Mouse (Mus musculus): Measurements from ENCODE around the gene Baiap2l2. TPM values are rescaled to one million over a fixed set of nuclear protein-coding genes. Genes with fewer than 3 reads are reported as not detected.
"Not testable (repeated sequence)": the region's sequence is repeated elsewhere in the genome, so short reads cannot be mapped to it uniquely, and the experiment has no call there.

Gene Baiap2l2
- total and polyA plus RNA-seq, 3 experiments = 0.78 to 2.9 (median 0.84) TPM

DNA sequence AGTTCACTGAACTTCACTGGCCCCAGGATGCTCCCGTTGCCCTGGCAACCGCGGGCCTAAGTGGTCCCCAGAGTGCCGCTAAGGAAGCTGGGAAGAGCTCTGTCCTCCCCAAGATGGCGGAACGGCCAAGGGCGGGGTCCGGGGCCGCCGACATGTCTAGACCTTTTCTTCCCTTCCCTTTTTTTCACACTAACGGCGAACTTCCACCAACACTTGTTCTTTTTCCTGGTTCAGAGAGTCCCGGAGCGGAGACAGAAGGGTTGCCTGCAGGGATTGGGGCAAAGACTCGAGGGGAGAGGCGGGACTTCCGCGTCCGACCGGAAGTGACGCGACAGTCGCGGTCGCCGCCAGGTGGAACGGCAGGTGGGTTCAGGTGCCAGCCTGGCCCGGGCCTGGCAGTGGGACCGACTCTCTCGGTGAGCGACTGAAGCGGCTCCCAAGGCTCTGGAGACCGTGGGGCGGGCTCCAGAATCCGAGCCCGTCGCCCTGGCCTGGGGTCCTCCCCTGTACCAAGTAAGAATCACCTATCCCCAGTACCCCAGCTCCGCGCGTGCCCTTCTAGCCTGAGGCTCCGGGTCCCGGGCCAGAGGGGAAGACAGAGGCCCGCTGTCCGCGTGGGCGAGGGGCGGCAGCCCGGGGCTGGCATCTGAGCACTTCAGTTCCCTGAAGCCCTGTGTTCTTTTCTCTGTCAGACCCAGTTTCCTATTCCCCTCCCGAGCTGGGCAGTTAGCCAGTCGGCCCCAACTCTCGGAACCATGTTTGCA lies 56.1 kb downstream of the Baiap2l2 start, which contains the start of the genes Pick1 and Gm49486:
Gene Pick1, plus strand, starts transcription at position 116 of the 764 bp plus-strand sequence.
Gene Gm49486, plus strand, starts transcription at position 334 of the 764 bp plus-strand sequence.
- intact Hi-C loops (cut with DNase I) = no loop called here
- Histone ChIP-seq H3K4me3 (peak within 1 kb of the TSS; percentile 95), H3K27ac (peak within 1 kb of the TSS; percentile 91), H3K4me1 (ENCODE audit: control insufficient read depth, insufficient read depth, low read length) (0 out of 2 replicates have a peak, but pooled peaks cover 1% of the 10 kb centered on the region), H3K9ac (ENCODE audit: low read depth, low read length) (peak within 1 kb of the TSS; percentile 69), H3K36me3 (ENCODE audit: control insufficient read depth, insufficient read depth, low read length) (no peaks in the 10 kb centered on the region), H3K27me3 (ENCODE audit: control insufficient read depth, insufficient read depth, low read length) (no peaks in the 10 kb centered on the region), H3K79me2 (replicated peaks; ENCODE audit: control insufficient read depth, insufficient read depth, low read length) (no peaks in the 10 kb centered on the region)
- DNase-seq = peak; percentile 91 to 93
- WGBS = 2% methylated on average over 51 of the region's 51 CpGs
- TF ChIP-seq EP300 (IDR thresholded peaks at IDR 0.05; ENCODE audit: insufficient read depth, low read depth, low read length) (peak; percentile 26; the same call in 1 of the 2 replicates), POLR2A (IDR thresholded peaks at IDR 0.05; ENCODE audit: insufficient read depth, low read depth, low read length) (peak; percentile 71), CTCF (IDR thresholded peaks at IDR 0.05) (peak; percentile 32)

DNA sequence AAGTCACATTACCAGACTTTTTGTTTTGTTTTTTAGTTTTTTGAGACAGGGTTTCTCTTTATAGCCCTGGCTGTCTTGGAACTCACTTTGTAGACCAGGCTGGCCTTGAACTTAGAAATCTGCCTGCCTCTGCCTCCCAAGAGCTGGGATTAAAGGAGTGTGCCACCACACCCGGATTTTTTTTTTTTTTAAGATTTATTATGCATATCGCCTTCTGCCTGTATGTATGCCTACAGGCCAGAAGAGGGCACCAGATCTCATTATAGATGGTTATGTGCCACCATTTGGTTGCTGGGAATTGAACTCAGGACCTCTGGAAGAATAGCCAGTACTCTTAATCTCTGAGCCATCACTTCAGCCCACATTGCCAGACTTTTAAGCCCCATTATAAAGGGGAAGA lies 59.6 kb downstream of the Baiap2l2 start:
- H3K27me3 ChIP-seq (ENCODE audit: control insufficient read depth, insufficient read depth, low read length); H3K27ac ChIP-seq; intact Hi-C loops (cut with DNase I); H3K36me3 ChIP-seq (ENCODE audit: control insufficient read depth, insufficient read depth, low read length); H3K9ac ChIP-seq (ENCODE audit: low read depth, low read length); H3K4me1 ChIP-seq (ENCODE audit: control insufficient read depth, insufficient read depth, low read length); H3K79me2 ChIP-seq (replicated peaks; ENCODE audit: control insufficient read depth, insufficient read depth, low read length); H3K4me3 ChIP-seq; DNase-seq: not testable (repeated sequence)
- WGBS = 55% methylated on average over 2 of the region's 2 CpGs
- TF ChIP-seq CTCF (IDR thresholded peaks at IDR 0.05) = peak; percentile 22

DNA sequence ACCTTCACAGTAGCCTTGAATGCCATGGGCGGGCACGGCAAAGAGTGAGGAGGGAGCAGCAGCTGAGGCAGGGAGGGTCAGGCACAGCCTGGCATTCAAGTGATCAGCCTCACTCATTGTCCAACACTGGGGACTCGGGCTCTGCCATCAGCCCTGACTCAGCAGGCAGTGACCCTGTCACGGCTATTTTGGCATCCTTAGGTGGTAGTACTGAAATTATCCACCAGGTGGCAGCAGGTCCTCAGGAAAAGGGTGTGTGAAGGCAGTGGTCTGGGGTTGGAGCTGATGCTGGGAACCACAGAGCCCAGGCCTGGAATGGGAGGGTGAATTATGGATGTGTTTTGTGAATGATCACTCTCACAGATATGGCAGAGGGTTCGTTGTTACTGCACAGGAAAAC lies 60.7 kb downstream of the Baiap2l2 start:
- peak; percentile 97; the same call in 1 of the 2 replicates for TF ChIP-seq CTCF (IDR thresholded peaks at IDR 0.05)
- TF ChIP-seq EP300 (IDR thresholded peaks at IDR 0.05; ENCODE audit: insufficient read depth, low read depth, low read length) = peak; percentile 86
- 0 out of 2 replicates have a peak, but pooled peaks have one; percentile 13 for TF ChIP-seq POLR2A (IDR thresholded peaks at IDR 0.05; ENCODE audit: insufficient read depth, low read depth, low read length)
- Histone ChIP-seq H3K9ac (ENCODE audit: low read depth, low read length) (no peak overlapping the region), H3K27me3 (ENCODE audit: control insufficient read depth, insufficient read depth, low read length) (no peaks in the 10 kb centered on the region), H3K4me1 (ENCODE audit: control insufficient read depth, insufficient read depth, low read length) (0 out of 2 replicates have a peak, but pooled peaks cover 1% of the 10 kb centered on the region), H3K27ac (peak overlapping the region; percentile 37), H3K79me2 (replicated peaks; ENCODE audit: control insufficient read depth, insufficient read depth, low read length) (no peaks in the 10 kb centered on the region), H3K4me3 (no peak overlapping the region), H3K36me3 (ENCODE audit: control insufficient read depth, insufficient read depth, low read length) (no peaks in the 10 kb centered on the region)
- intact Hi-C loops (cut with DNase I) = loop anchor here (1.0 to 5.0 kb wide), 2 partner anchors 243 to 383 kb away; partner anchors contain the start of gene Dmc1
- WGBS = 11% methylated on average over 5 of the region's 5 CpGs
- peak; percentile 83 to 85 for DNase-seq

- H3K36me3 ChIP-seq (ENCODE audit: control insufficient read depth, insufficient read depth, low read length) = no peaks in the 10 kb centered on the region
- no peak overlapping the region for H3K4me3 ChIP-seq
- 32% methylated on average over 5 of the region's 5 CpGs for WGBS
- no peak overlapping the region for H3K9ac ChIP-seq (ENCODE audit: low read depth, low read length)
- 0 out of 2 replicates have a peak, but pooled peaks cover 1% of the 10 kb centered on the region for H3K4me1 ChIP-seq (ENCODE audit: control insufficient read depth, insufficient read depth, low read length)
- no peak overlapping the region for H3K27ac ChIP-seq
- intact Hi-C loops (cut with DNase I) = loop anchor here (1.0 to 5.0 kb wide), 2 partner anchors 244 to 384 kb away; partner anchors contain the start of gene Dmc1
- H3K79me2 ChIP-seq (replicated peaks; ENCODE audit: control insufficient read depth, insufficient read depth, low read length) = no peaks in the 10 kb centered on the region
- TF ChIP-seq CTCF (IDR thresholded peaks at IDR 0.05) (no peak), EP300 (IDR thresholded peaks at IDR 0.05; ENCODE audit: insufficient read depth, low read depth, low read length) (no peak), POLR2A (IDR thresholded peaks at IDR 0.05; ENCODE audit: insufficient read depth, low read depth, low read length) (no peak)
- no peaks in the 10 kb centered on the region for H3K27me3 ChIP-seq (ENCODE audit: control insufficient read depth, insufficient read depth, low read length)
- DNase-seq = no peak
Measured at GRCm38 (mm10) chr15:79223641-79224040, 61.7 kb downstream of the Baiap2l2 start.

DNA sequence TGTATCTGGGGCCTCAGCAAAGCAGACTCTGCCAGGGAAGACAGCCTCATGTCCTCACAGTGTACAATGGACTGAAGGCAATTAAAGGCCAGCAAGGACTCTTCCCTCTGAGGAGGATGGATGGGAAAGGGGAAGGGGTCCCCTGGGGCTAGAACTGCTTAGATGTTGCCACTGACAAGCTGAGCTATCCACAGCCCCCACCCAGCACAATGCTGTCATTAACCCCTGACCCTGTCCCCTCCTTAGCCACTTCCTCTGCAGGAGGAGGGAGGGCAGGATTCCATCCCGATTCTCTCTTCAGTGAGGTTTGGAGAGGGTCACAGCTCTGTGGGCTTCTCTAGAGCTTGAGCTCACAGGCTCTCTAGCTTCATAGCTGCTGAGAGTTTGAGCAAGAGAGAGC lies 65.8 kb downstream of the Baiap2l2 start:
- H3K4me3 ChIP-seq = no peak overlapping the region
- intact Hi-C loops (cut with DNase I) = no loop called here
- TF ChIP-seq CTCF (IDR thresholded peaks at IDR 0.05) (no peak), EP300 (IDR thresholded peaks at IDR 0.05; ENCODE audit: insufficient read depth, low read depth, low read length) (no peak)
- no peaks in the 10 kb centered on the region for H3K36me3 ChIP-seq (ENCODE audit: control insufficient read depth, insufficient read depth, low read length)
- 0 out of 2 replicates have a peak, but pooled peaks cover under 1% of the 10 kb centered on the region for H3K4me1 ChIP-seq (ENCODE audit: control insufficient read depth, insufficient read depth, low read length)
- no peak overlapping the region for H3K9ac ChIP-seq (ENCODE audit: low read depth, low read length)
- H3K27ac ChIP-seq = no peak overlapping the region
- DNase-seq = no peak
- WGBS = 4% methylated on average over 1 of the region's 1 CpGs
- no peaks in the 10 kb centered on the region for H3K79me2 ChIP-seq (replicated peaks; ENCODE audit: control insufficient read depth, insufficient read depth, low read length)
- H3K27me3 ChIP-seq (ENCODE audit: control insufficient read depth, insufficient read depth, low read length) = no peaks in the 10 kb centered on the region

DNA sequence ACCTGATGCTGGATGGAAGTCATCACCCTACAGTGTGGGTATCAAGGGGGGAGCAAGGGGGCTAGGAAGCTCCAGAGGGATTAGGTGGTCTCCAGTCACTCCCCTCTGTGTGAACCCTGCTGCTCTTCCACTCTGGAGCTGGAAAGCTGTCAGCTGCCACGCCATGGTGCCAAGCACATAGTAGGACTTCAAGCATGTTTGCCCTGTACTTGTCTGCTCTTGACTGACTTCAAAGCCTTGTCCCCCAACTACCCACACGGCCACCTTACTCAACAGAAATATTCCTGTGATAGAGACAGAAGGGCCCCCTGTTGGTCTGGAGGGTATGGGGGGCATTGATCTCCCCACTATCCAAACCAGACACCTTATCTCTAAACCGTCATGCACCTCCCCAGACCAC lies 69.1 kb downstream of the Baiap2l2 start:
- no peak overlapping the region for H3K4me3 ChIP-seq
- 67% methylated on average over 3 of the region's 3 CpGs for WGBS
- no peaks in the 10 kb centered on the region for H3K79me2 ChIP-seq (replicated peaks; ENCODE audit: control insufficient read depth, insufficient read depth, low read length)
- H3K4me1 ChIP-seq (ENCODE audit: control insufficient read depth, insufficient read depth, low read length) = no peaks in the 10 kb centered on the region
- no peak overlapping the region for H3K9ac ChIP-seq (ENCODE audit: low read depth, low read length)
- DNase-seq = no peak
- H3K27ac ChIP-seq = no peak overlapping the region
- intact Hi-C loops (cut with DNase I) = no loop called here
- no peaks in the 10 kb centered on the region for H3K27me3 ChIP-seq (ENCODE audit: control insufficient read depth, insufficient read depth, low read length)
- no peak for TF ChIP-seq CTCF (IDR thresholded peaks at IDR 0.05)
- TF ChIP-seq EP300 (IDR thresholded peaks at IDR 0.05; ENCODE audit: insufficient read depth, low read depth, low read length) = no peak
- no peak for TF ChIP-seq POLR2A (IDR thresholded peaks at IDR 0.05; ENCODE audit: insufficient read depth, low read depth, low read length)
- no peaks in the 10 kb centered on the region for H3K36me3 ChIP-seq (ENCODE audit: control insufficient read depth, insufficient read depth, low read length)

Data from heart, adult 2 months (tissue).